Mouse (Mus musculus): ENCODE measurements at regions not wholly inside any gene's neighbourhood (a gene's known extent, or its start where the extent isn't known, plus 50 kb on each side); places are given as distances from the start of the nearest gene placed in this dataset.

DNA sequence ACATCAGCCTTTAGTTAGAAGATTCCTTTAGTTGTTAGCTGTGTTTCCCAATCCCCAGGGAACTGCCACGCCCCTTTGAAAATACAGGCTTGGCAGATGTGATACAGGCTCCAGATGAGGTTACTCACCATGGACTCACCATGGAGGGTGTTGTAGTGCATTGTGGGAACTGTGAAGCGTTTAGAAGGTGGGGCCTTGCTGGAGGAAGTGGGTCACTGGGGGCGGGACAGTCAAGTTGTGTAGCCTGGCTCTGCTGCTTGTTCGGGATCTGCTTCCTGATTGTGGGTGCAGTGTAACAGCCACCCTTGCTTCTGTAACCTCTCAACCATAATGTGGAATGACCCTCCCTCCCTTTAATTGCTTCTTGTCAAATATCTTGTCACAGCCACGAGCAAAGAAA lies 287.7 kb downstream of the Cdh26 start:
- no peak overlapping the region for H3K4me3 ChIP-seq (replicated peaks; ENCODE audit: low read length)
- H3K4me1 ChIP-seq (ENCODE audit: control insufficient read depth, insufficient read depth, low read length), result no peaks in the 10 kb centered on the region
- H3K36me3 ChIP-seq (ENCODE audit: control insufficient read depth, insufficient read depth, low read length), result no peaks in the 10 kb centered on the region
- H3K4me2 ChIP-seq (replicated peaks; ENCODE audit: low read depth, low read length, severe bottlenecking), result no peak overlapping the region
- H3K9me3 ChIP-seq (ENCODE audit: control insufficient read depth, low read length), result no peaks in the 10 kb centered on the region
- DNase-seq (ENCODE audit: low spot score) (no peak), ATAC-seq (ENCODE audit: low FRiP score, low read depth) (no peak)
- H3K9ac ChIP-seq (ENCODE audit: low read depth, low read length, severe bottlenecking), result no peak overlapping the region
- no peaks in the 10 kb centered on the region for H3K27me3 ChIP-seq (ENCODE audit: control insufficient read depth, insufficient read depth, low read length)
- WGBS, result 79% methylated on average over 5 of the region's 5 CpGs
- no peak overlapping the region for H3K27ac ChIP-seq (replicated peaks; ENCODE audit: low read depth, low read length)
- TF ChIP-seq POLR2A (IDR thresholded peaks at IDR 0.05; ENCODE audit: borderline replicate concordance, extremely low read depth, insufficient read depth, insufficient read length), result no peak

DNA sequence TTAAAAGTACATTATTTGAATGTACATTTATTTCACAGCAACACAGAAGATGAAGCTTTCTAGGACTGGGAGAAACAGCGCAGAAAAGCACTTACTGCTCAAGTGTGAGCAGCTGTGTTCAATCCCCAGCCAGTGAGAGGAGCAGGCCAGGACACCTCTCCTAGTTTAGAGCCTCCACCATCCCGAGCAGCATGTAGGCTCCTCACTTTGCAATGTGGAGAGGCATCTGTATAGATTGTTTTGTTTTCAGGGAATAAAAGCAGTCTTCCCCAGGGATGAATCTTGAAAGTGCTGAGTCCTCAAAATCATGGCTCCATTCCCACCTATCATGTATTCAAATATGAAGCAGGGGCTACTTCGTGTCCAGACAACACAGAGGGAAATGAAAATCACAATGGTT lies 293.1 kb downstream of the Cdh26 start:
- no peaks in the 10 kb centered on the region for H3K9me3 ChIP-seq (ENCODE audit: control insufficient read depth, low read length)
- WGBS, result 49% methylated on average over 3 of the region's 3 CpGs
- peaks cover 5% of the 10 kb centered on the region; the same call in 1 of the 2 replicates for H3K4me1 ChIP-seq (ENCODE audit: control insufficient read depth, insufficient read depth, low read length)
- no peak for TF ChIP-seq POLR2A (IDR thresholded peaks at IDR 0.05; ENCODE audit: borderline replicate concordance, extremely low read depth, insufficient read depth, insufficient read length)
- H3K27me3 ChIP-seq (ENCODE audit: control insufficient read depth, insufficient read depth, low read length), result no peaks in the 10 kb centered on the region
- no peak overlapping the region for H3K9ac ChIP-seq (ENCODE audit: low read depth, low read length, severe bottlenecking)
- DNase-seq (ENCODE audit: low spot score) (no peak), ATAC-seq (ENCODE audit: low FRiP score, low read depth) (no peak)
- H3K27ac ChIP-seq (replicated peaks; ENCODE audit: low read depth, low read length), result no peak overlapping the region
- no peak overlapping the region for H3K4me2 ChIP-seq (replicated peaks; ENCODE audit: low read depth, low read length, severe bottlenecking)
- no peaks in the 10 kb centered on the region for H3K36me3 ChIP-seq (ENCODE audit: control insufficient read depth, insufficient read depth, low read length)
- H3K4me3 ChIP-seq (replicated peaks; ENCODE audit: low read length), result no peak overlapping the region

DNA sequence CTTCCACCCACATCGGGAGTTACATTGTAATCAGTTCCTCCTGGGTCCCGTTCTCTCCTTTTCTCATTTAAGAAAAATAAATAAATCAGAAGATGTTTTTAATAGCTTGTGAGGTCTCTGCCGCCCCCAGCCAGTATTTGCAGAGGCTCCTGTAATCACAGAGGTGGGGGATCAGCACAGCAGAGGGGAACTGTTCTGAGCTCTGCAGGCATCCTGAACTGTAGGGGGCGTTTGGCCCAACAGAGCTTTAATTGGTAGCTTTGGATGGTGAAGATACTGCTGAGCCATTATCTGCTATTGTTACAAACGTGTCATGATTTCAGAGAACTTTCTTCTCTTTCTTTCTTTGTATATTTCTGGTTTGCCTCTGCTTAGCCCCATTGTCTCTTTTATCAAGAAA lies 293.9 kb downstream of the Cdh26 start:
- H3K27me3 ChIP-seq (ENCODE audit: control insufficient read depth, insufficient read depth, low read length), result no peaks in the 10 kb centered on the region
- no peaks in the 10 kb centered on the region for H3K36me3 ChIP-seq (ENCODE audit: control insufficient read depth, insufficient read depth, low read length)
- WGBS, result 23% methylated on average over 5 of the region's 5 CpGs
- no peak overlapping the region for H3K4me2 ChIP-seq (replicated peaks; ENCODE audit: low read depth, low read length, severe bottlenecking)
- no peaks in the 10 kb centered on the region for H3K9me3 ChIP-seq (ENCODE audit: control insufficient read depth, low read length)
- no peak overlapping the region for H3K9ac ChIP-seq (ENCODE audit: low read depth, low read length, severe bottlenecking)
- peaks cover 9% of the 10 kb centered on the region; the same call in 1 of the 2 replicates for H3K4me1 ChIP-seq (ENCODE audit: control insufficient read depth, insufficient read depth, low read length)
- ATAC-seq (ENCODE audit: low FRiP score, low read depth), result no peak
- H3K4me3 ChIP-seq (replicated peaks; ENCODE audit: low read length), result no peak overlapping the region
- H3K27ac ChIP-seq (replicated peaks; ENCODE audit: low read depth, low read length), result no peak overlapping the region
- no peak for TF ChIP-seq POLR2A (IDR thresholded peaks at IDR 0.05; ENCODE audit: borderline replicate concordance, extremely low read depth, insufficient read depth, insufficient read length)
- DNase-seq (ENCODE audit: low spot score), result no peak

DNA sequence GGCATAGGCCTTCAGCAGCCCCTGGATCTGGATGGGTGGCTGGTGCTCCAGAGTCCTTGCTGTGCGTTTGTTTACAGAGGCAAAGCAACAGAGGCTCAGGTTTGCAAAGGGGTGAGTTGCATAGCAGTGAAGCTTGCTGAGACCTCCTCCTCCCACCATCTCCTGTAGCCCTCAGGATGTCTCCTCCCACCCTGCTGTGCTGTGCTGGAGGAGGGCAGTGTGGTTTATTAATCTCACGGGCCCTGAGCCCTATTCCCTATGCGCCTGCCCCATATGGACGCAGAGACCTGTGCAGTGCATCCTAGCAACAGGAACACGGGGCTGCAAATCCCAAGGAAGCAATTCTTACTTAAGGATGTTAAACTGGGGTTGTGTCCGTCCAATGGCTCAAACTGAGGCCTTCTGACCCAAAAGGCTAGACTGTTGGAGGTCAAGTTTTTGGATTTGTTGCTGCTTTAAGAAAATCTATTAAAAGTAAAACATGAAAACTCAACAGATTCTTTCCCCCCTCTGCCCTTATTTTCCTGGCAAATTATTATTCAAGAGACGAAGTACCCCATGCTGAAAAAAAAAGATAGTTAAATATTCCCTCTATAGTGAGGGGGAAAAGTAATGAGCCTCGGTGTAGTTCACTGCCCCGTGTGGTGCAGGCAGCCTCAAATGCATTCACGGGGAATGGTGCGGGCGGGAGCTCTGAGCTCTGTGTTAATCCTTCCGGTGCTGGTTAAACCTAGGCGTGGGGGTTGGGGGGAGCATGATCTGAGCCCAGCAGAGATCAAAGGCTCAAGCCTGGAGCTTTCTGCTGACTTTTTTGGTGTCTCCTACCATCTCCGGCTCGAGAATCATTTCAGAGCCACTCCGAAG lies 297.8 kb downstream of the Cdh26 start:
- no peaks in the 10 kb centered on the region for H3K9me3 ChIP-seq (ENCODE audit: control insufficient read depth, low read length)
- peaks cover 9% of the 10 kb centered on the region; the same call in 1 of the 2 replicates for H3K4me1 ChIP-seq (ENCODE audit: control insufficient read depth, insufficient read depth, low read length)
- no peak overlapping the region for H3K9ac ChIP-seq (ENCODE audit: low read depth, low read length, severe bottlenecking)
- WGBS, result 4% methylated on average over 17 of the region's 17 CpGs
- H3K27me3 ChIP-seq (ENCODE audit: control insufficient read depth, insufficient read depth, low read length), result no peaks in the 10 kb centered on the region
- no peaks in the 10 kb centered on the region for H3K36me3 ChIP-seq (ENCODE audit: control insufficient read depth, insufficient read depth, low read length)
- ATAC-seq (ENCODE audit: low FRiP score, low read depth), result no peak
- no peak overlapping the region for H3K27ac ChIP-seq (replicated peaks; ENCODE audit: low read depth, low read length)
- TF ChIP-seq POLR2A (IDR thresholded peaks at IDR 0.05; ENCODE audit: borderline replicate concordance, extremely low read depth, insufficient read depth, insufficient read length), result no peak
- DNase-seq (ENCODE audit: low spot score), result no peak
- no peak overlapping the region for H3K4me2 ChIP-seq (replicated peaks; ENCODE audit: low read depth, low read length, severe bottlenecking)
- H3K4me3 ChIP-seq (replicated peaks; ENCODE audit: low read length), result no peak overlapping the region

DNA sequence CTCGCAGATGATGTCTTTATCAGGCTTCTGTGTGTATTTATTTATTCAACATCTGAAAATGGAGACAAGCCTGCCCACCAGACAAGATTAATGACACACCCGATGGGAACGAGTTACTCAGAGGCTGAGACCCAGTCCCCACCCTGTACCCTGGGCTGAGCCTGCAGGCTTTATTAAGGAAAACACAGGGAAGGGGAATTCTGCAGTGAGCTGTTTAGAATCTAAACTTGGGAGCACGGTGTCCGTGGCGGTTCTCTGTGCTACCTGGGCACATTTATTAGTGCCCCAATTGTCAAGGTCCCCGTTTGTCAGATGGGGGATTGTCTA lies 298.4 kb downstream of the Cdh26 start:
- no peaks in the 10 kb centered on the region for H3K9me3 ChIP-seq (ENCODE audit: control insufficient read depth, low read length)
- no peak overlapping the region for H3K27ac ChIP-seq (replicated peaks; ENCODE audit: low read depth, low read length)
- no peak for ATAC-seq (ENCODE audit: low FRiP score, low read depth)
- no peaks in the 10 kb centered on the region for H3K36me3 ChIP-seq (ENCODE audit: control insufficient read depth, insufficient read depth, low read length)
- no peak overlapping the region for H3K4me3 ChIP-seq (replicated peaks; ENCODE audit: low read length)
- H3K27me3 ChIP-seq (ENCODE audit: control insufficient read depth, insufficient read depth, low read length), result no peaks in the 10 kb centered on the region
- peaks cover 9% of the 10 kb centered on the region; the same call in 1 of the 2 replicates for H3K4me1 ChIP-seq (ENCODE audit: control insufficient read depth, insufficient read depth, low read length)
- no peak overlapping the region for H3K9ac ChIP-seq (ENCODE audit: low read depth, low read length, severe bottlenecking)
- no peak for DNase-seq (ENCODE audit: low spot score)
- no peak overlapping the region for H3K4me2 ChIP-seq (replicated peaks; ENCODE audit: low read depth, low read length, severe bottlenecking)
- TF ChIP-seq POLR2A (IDR thresholded peaks at IDR 0.05; ENCODE audit: borderline replicate concordance, extremely low read depth, insufficient read depth, insufficient read length), result no peak
- 3% methylated on average over 7 of the region's 7 CpGs for WGBS

Measured in limb, embryonic 14.5 days (tissue).